Mouse (Mus musculus): ENCODE measurements at regions not wholly inside any gene's neighbourhood (a gene's known extent, or its start where the extent isn't known, plus 50 kb on each side); places are given as distances from the start of the nearest gene placed in this dataset.

DNA sequence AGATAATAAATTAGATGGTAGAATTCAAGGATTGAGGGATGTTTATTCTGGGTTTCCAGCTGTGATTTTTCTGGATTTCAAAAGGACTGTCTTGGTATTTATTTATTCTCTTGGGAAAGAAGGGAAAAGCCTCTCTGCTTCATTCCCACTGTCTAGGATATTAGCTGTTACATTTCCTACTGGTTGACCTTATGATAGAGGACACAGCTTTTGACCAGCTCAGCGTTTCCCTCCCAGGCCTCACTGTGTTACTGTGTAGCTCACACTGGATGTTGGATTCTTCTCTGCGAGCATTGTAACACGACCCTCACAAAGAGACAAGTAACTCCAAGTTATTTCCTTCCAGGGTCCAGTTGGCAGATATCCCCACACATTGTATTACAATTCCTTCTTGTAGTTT is 97.4 kb upstream of the Itga1 start:
- Histone ChIP-seq H3K4me1 (0 out of 2 replicates have a peak, but pooled peaks cover 5% of the 10 kb centered on the region), H3K9me3 (no peaks in the 10 kb centered on the region), H3K27ac (no peak overlapping the region), H3K9ac (no peak overlapping the region), H3K36me3 (no peaks in the 10 kb centered on the region), H3K27me3 (no peaks in the 10 kb centered on the region), H3K4me3 (no peak overlapping the region), H3K4me2 (replicated peaks) (no peak overlapping the region)
- ATAC-seq (ENCODE audit: low FRiP score, low read depth), result no peak
- 40% methylated on average over 3 of the region's 3 CpGs for WGBS

DNA sequence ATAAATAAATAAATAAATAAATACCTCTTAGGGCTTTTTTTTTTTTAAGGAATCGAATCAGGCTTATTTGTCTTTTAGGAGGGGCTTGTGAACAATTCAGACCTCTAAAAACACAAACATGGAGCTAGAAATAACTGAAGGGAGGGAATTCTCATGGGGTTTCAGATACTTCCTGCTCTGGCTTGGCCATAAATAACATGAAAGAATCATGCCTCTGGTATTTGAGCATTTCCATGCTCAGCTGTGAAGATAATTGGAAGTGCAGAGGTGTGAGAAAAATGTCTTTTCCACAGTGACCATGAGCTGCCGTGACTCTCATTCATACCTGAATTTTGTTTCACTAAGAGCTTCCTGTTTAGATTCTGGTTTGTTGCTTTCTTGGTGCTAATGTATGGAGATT is 86.3 kb upstream of the Itga1 start:
- Histone ChIP-seq H3K4me1 (no peaks in the 10 kb centered on the region), H3K27me3 (no peaks in the 10 kb centered on the region), H3K9me3 (no peaks in the 10 kb centered on the region), H3K27ac (no peak overlapping the region), H3K9ac (no peak overlapping the region), H3K36me3 (no peaks in the 10 kb centered on the region), H3K4me3 (no peak overlapping the region), H3K4me2 (replicated peaks) (no peak overlapping the region)
- 52% methylated on average over 2 of the region's 2 CpGs for WGBS
- ATAC-seq (ENCODE audit: low FRiP score, low read depth), result no peak

DNA sequence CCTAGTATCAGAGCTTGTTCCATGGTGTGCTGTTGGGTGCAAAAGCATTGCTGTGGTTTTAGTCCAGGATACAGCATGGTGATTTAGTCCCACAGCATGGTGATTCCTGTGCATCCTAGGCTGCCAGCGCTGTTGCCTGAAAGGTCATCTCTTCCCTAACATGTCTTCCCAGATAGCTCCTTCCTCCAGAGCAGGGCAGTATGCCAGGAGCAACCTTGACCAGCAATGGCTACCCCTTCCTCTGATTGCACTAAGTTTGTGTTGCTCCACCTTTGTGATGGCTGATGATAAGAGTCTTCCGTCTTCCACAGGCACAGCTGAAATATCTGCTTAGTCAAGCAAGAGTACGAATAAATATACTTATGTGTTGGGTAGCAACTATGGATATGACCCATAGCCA is 85.6 kb upstream of the Itga1 start:
- no peak for ATAC-seq (ENCODE audit: low FRiP score, low read depth)
- no peaks in the 10 kb centered on the region for H3K36me3 ChIP-seq
- no peaks in the 10 kb centered on the region for H3K9me3 ChIP-seq
- WGBS, result 92% methylated on average over 3 of the region's 3 CpGs
- H3K4me1 ChIP-seq, result no peaks in the 10 kb centered on the region
- no peak overlapping the region for H3K4me2 ChIP-seq (replicated peaks)
- no peaks in the 10 kb centered on the region for H3K27me3 ChIP-seq
- no peak overlapping the region for H3K9ac ChIP-seq
- no peak overlapping the region for H3K27ac ChIP-seq
- no peak overlapping the region for H3K4me3 ChIP-seq

DNA sequence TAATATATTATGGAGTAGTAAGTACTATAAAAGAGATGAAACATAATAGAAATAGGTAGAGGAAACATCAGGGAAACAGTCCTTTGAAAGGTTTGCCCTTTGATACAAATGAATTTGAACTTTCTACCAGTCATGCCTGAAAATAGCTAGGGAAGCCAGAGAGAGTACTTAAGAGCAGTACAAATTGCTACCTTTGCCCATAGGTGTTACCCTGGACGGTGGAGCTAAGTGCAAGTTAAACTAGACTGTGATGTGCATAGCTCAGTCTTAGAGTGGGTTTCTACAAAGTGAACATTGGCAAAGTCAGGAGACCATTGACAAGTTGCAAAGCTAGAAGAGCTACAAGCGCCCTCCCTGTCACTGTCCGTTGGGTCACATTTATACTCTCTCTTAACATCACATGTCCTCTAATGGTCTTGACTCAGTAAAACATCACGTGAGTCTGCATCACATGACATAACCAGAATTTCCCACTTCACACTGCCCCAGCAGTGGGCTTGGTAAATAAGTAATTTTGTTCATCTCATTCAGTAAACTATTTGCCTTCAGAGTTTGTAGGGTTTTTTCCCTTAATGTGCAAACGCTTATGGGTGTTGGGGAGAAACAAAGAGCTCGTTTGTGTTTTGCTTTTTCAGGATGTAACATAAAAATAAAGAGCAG is 80.6 kb upstream of the Itga1 start:
- Histone ChIP-seq H3K9me3 (no peaks in the 10 kb centered on the region), H3K4me3 (no peak overlapping the region), H3K9ac (no peak overlapping the region), H3K27me3 (no peaks in the 10 kb centered on the region), H3K4me1 (no peaks in the 10 kb centered on the region), H3K36me3 (no peaks in the 10 kb centered on the region), H3K27ac (no peak overlapping the region), H3K4me2 (replicated peaks) (no peak overlapping the region)
- WGBS, result 83% methylated on average over 6 of the region's 6 CpGs
- ATAC-seq (ENCODE audit: low FRiP score, low read depth), result no peak

DNA sequence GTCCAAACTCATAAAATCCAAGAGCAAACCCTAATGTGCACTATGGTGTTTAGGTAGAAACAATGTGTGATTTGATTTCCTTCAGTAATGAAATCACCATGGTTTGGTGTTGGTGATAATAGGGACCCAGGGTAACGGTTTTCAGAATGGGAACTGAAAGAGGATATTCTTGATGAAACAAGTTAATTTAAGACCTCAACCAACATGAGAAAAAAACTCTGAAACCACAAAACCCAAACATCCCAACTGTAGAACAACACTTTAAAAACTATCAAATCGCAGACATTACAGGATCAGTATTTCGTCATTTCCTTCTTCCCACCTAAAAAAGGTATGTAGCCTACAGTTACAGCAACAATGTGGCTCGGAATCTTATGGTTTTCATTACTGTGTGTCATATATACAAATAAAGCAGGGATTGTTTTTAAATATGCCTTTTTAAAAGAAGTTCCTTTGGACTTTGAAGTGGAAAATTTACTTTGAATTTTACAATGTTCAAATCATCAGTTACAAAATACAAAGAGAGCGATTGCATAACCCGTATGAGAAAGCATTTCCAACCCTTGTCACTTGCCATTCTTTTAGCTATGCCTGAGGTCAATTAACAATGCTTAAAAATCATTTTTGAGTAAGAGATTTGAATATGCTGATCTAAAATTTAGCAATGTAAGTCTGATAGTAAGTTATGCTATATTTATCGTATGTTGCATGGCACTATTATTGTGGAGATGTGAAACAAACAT is 76.6 kb upstream of the Itga1 start:
- Histone ChIP-seq H3K4me3 (no peak overlapping the region), H3K9me3 (no peaks in the 10 kb centered on the region), H3K27ac (no peak overlapping the region), H3K4me2 (replicated peaks) (no peak overlapping the region), H3K4me1 (no peaks in the 10 kb centered on the region), H3K36me3 (no peaks in the 10 kb centered on the region), H3K9ac (no peak overlapping the region), H3K27me3 (no peaks in the 10 kb centered on the region)
- WGBS, result 75% methylated on average over 7 of the region's 7 CpGs
- ATAC-seq (ENCODE audit: low FRiP score, low read depth), result no peak

DNA sequence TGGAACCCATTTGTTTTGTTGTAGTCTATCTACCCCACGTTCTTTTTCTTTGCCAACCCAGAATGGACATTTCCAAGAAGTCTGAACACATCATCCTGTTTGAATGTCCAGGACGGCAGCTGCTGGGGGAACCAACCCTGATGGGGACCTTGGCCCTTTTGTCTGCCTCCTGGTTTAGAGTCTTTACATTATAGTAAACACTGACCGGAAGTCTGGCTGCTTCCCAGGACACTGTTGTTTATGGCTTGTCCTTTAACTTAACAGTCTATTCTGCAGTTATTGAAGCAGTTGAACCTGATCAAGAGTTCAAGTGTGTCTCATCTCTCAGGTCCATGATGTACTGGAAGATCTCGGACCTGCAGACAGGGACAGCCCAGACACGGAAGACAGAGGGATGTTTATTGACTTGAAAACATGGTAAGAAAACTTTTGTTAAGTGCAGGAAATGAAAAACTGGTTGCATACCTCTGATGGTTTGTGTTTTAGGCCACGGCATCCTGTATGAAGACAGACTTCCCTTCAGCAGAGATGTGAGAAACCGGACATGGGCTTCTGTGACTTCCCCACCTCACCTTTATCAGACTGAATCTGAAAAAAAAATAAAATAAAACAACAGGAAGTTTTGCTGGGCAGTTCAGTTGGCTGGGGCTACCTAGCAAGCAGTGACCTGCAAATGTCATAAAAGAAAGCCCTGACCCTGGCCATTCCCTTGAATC is 69.7 kb upstream of the Itga1 start:
- 55% methylated on average over 7 of the region's 7 CpGs for WGBS
- Histone ChIP-seq H3K36me3 (no peaks in the 10 kb centered on the region), H3K4me2 (replicated peaks) (no peak overlapping the region), H3K4me3 (no peak overlapping the region), H3K9me3 (no peaks in the 10 kb centered on the region), H3K4me1 (peaks cover 17% of the 10 kb centered on the region; the same call in 1 of the 2 replicates), H3K27ac (no peak overlapping the region), H3K9ac (no peak overlapping the region), H3K27me3 (no peaks in the 10 kb centered on the region)
- no peak for ATAC-seq (ENCODE audit: low FRiP score, low read depth)

DNA sequence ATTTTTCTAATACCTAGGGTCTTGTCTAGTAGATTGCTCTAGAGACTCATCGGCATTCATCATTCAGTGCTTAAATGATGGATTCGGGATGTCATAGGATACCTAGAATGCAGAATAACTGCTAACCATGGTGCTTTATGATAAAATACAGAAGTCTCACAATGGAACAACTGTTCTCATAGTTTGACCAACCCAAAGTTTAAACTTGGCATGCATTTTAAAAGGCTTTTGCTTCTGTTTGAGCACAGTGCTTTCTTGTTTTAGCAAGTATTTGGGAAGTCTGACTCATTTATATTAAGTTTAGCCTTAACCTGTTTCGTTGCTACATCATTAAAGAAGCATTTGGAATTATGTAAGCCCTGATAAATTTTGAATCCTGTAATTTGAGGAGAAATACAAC is 64.2 kb upstream of the Itga1 start:
- no peak overlapping the region for H3K4me3 ChIP-seq
- H3K27ac ChIP-seq, result no peak overlapping the region
- ATAC-seq (ENCODE audit: low FRiP score, low read depth), result peak; percentile 36; the same call in 1 of the 2 replicates
- no peaks in the 10 kb centered on the region for H3K27me3 ChIP-seq
- H3K9ac ChIP-seq, result no peak overlapping the region
- H3K4me2 ChIP-seq (replicated peaks), result no peak overlapping the region
- no peaks in the 10 kb centered on the region for H3K9me3 ChIP-seq
- peaks cover 20% of the 10 kb centered on the region; the same call in 1 of the 2 replicates for H3K4me1 ChIP-seq
- WGBS, result 49% methylated on average over 3 of the region's 3 CpGs
- H3K36me3 ChIP-seq, result no peaks in the 10 kb centered on the region

DNA sequence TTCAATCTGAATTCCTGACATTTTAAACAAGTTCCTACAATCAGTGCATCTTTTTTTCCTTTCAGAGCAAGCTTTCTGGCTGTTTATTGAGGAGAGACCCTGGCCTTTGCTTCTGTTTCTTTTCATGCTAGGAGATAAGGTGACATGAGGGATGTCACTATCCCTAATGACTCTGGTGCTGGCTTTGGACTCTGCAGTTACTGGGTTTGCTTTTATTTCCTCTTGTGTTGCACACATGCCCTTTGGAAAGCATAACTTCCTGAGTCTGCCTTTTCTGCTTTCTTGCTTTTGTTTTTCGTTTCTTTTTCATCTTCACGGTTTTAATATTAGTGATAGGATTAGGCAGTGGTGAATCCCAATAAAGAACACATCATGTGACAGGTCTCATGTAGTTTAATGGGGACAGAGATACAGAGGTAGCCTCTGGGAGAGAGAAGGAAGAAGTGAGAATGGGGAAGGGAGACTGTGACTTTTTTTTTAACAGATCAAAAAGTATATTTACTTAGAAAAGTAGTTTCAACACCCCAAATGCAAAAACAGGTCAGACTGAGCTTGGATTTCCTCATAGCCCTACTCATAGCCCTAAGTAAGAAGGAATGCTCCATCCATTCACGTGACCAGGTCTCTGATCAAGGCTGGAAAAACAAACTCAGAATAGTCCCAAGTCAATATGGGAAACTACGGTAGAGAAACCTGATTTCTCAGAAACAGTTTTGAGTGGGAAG is 61.1 kb upstream of the Itga1 start:
- no peak overlapping the region for H3K9ac ChIP-seq
- H3K27me3 ChIP-seq, result no peaks in the 10 kb centered on the region
- H3K4me2 ChIP-seq (replicated peaks), result no peak overlapping the region
- H3K9me3 ChIP-seq, result no peaks in the 10 kb centered on the region
- 0 out of 2 replicates have a peak, but pooled peaks cover 15% of the 10 kb centered on the region for H3K4me1 ChIP-seq
- ATAC-seq (ENCODE audit: low FRiP score, low read depth), result no peak
- H3K36me3 ChIP-seq, result no peaks in the 10 kb centered on the region
- H3K4me3 ChIP-seq, result no peak overlapping the region
- 74% methylated on average over 4 of the region's 4 CpGs for WGBS
- no peak overlapping the region for H3K27ac ChIP-seq

DNA sequence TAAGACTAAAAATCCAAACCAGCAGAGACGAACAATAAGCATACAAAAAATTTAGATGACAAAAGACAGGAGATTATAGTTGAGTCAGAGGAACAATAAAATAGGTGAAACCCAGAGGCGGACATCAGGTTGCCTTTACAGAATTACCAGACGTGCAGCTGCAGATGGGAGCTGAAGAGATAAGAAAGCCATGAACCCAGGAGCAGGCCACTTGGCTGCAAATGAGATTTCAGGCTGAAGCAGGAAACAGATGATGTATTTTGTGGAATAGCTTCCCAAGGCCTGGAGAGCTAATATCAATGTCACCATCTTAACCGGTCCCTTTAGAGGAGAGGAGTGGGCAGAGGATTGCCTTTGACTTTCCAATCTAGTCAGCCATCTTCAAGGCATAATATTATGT is 57.6 kb upstream of the Itga1 start:
- Histone ChIP-seq H3K4me1 (no peaks in the 10 kb centered on the region), H3K4me3 (no peak overlapping the region), H3K4me2 (replicated peaks) (no peak overlapping the region), H3K9me3 (no peaks in the 10 kb centered on the region), H3K9ac (no peak overlapping the region), H3K36me3 (no peaks in the 10 kb centered on the region), H3K27ac (no peak overlapping the region), H3K27me3 (no peaks in the 10 kb centered on the region)
- ATAC-seq (ENCODE audit: low FRiP score, low read depth), result no peak
- 59% methylated on average over 4 of the region's 4 CpGs for WGBS

All from limb, embryonic 13.5 days (tissue).